Mouse (Mus musculus) heart, embryonic 15.5 days (tissue): ENCODE results near the gene Mrpl10. TPM values are rescaled to one million over a fixed set of nuclear protein-coding genes. Genes with fewer than 3 reads are reported as not detected.

Source experiments
- ATAC-seq: fragments of 200-750 bp; cut with Nextera tagmentation; replicated peaks from 2 replicates; pipeline ENCODE4 v1.8.0; 2017; ENCODE audit warnings: low read depth, moderate TSS enrichment; ENCODE audit not compliant: insufficient number of reproducible peaks, insufficient read depth, low FRiP score
- H3K27ac ChIP-seq: fragments of 300-500 bp; sonication (generic); 2 replicates; pipeline ENCODE4 v1.5.1; 2015; ENCODE audit warnings: mild to moderate bottlenecking, inconsistent platforms
- H3K27me3 ChIP-seq: fragments of 300-500 bp; sonication (generic); 2 replicates; pipeline ENCODE4 v1.6.1; 2015; ENCODE audit warnings: inconsistent platforms
- H3K36me3 ChIP-seq: fragments of 300-500 bp; sonication (generic); 2 replicates; pipeline ENCODE4 v1.6.1; 2015; ENCODE audit warnings: mild to moderate bottlenecking, inconsistent platforms
- H3K4me1 ChIP-seq: fragments of 300-500 bp; sonication (generic); replicated peaks from 2 replicates; pipeline ENCODE4 v1.6.1; 2015; ENCODE audit warnings: inconsistent platforms
- H3K4me2 ChIP-seq: fragments of 300-500 bp; sonication (generic); 2 replicates; pipeline ENCODE4 v1.6.1; 2015; ENCODE audit warnings: inconsistent platforms, mild to moderate bottlenecking, moderate library complexity
- H3K4me3 ChIP-seq: fragments of 300-500 bp; sonication (generic); 2 replicates; pipeline ENCODE4 v1.5.1; 2015; ENCODE audit warnings: mild to moderate bottlenecking, inconsistent platforms
- H3K9ac ChIP-seq: fragments of 300-500 bp; sonication (generic); 2 replicates; pipeline ENCODE4 v1.6.1; 2015; ENCODE audit warnings: mild to moderate bottlenecking, inconsistent platforms
- H3K9me3 ChIP-seq: fragments of 300-500 bp; sonication (generic); replicated peaks from 2 replicates; pipeline ENCODE4 v1.6.1; 2016; ENCODE audit warnings: inconsistent platforms
- WGBS: fragments of 180-500 bp; shearing (Covaris S2); methylation state at CpG from one replicate; pipeline ENCODE4 v1.1.7; 2015; ENCODE audit warnings: mixed read lengths; 5-methylcytosine and 5-hydroxymethylcytosine counted together
- polyA plus RNA-seq: library from polyadenylated mRNA; unstranded; fragments of >200 nt; fragmentation: Nextera tagmentation; extraction: Ambion mirVana; gene quantifications from 2 replicates; pipeline ENCODE4 v1.2.1, GENCODE M21; 2015

Gene Mrpl10
- polyA plus RNA-seq, 1 experiment from 2014 or later, result 61.1 TPM

GRCm38 (mm10) chr11:97030426-97030825, 10.9 kb upstream of the Mrpl10 start:
- peak overlapping the region; percentile 85 for H3K27ac ChIP-seq
- peak overlapping the region; percentile 81 for H3K9ac ChIP-seq
- ATAC-seq, result no peak
- H3K27me3 ChIP-seq, result peaks cover 4% of the 10 kb centered on the region
- peak overlapping the region; percentile 75 for H3K4me2 ChIP-seq
- peaks cover 20% of the 10 kb centered on the region for H3K4me1 ChIP-seq
- 18% methylated on average over 15 of the region's 15 CpGs for WGBS
- peak overlapping the region; percentile 84 for H3K4me3 ChIP-seq
- H3K9me3 ChIP-seq, result no peaks in the 10 kb centered on the region
- H3K36me3 ChIP-seq, result no peaks in the 10 kb centered on the region; the same call in 1 of the 2 replicates

DNA sequence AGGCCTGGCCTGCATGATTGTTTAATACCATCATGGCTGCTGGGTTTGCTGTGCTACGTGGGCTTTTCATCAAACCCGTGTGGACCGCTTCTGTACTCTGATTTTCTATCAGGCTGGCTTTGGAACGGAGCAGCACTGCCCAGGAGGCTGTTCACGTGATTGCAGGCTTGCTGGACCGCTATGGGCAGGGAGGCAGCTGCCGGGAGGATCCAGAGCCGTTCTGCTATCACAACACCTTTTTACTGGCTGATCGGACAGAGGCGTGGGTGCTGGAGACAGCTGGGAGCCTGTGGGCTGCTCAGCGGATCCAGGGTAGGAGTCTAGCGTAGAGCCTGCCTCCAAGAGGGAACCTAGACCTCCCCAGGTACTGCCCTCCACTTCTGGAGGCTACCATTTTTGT, 9.4 kb upstream of the Mrpl10 start:
- Histone ChIP-seq H3K36me3 (no peaks in the 10 kb centered on the region; the same call in 1 of the 2 replicates), H3K9me3 (no peaks in the 10 kb centered on the region), H3K4me2 (no peak overlapping the region), H3K4me1 (peaks cover 12% of the 10 kb centered on the region), H3K27ac (no peak overlapping the region), H3K9ac (no peak overlapping the region), H3K4me3 (no peak overlapping the region), H3K27me3 (no peaks in the 10 kb centered on the region)
- no peak for ATAC-seq
- 59% methylated on average over 12 of the region's 12 CpGs for WGBS

- Histone ChIP-seq H3K4me1 (peaks cover 12% of the 10 kb centered on the region), H3K36me3 (no peaks in the 10 kb centered on the region; the same call in 1 of the 2 replicates), H3K27ac (no peak overlapping the region), H3K27me3 (no peaks in the 10 kb centered on the region), H3K4me3 (no peak overlapping the region), H3K9ac (no peak overlapping the region), H3K4me2 (no peak overlapping the region), H3K9me3 (no peaks in the 10 kb centered on the region)
- WGBS, result 87% methylated on average over 4 of the region's 4 CpGs
- no peak for ATAC-seq
Measured at GRCm38 (mm10) chr11:97032499-97032898, 8.9 kb upstream of the Mrpl10 start.

- 80% methylated on average over 4 of the region's 4 CpGs for WGBS
- Histone ChIP-seq H3K9ac (no peak overlapping the region), H3K27me3 (no peaks in the 10 kb centered on the region), H3K36me3 (no peaks in the 10 kb centered on the region; the same call in 1 of the 2 replicates), H3K27ac (no peak overlapping the region), H3K4me3 (no peak overlapping the region), H3K4me2 (no peak overlapping the region), H3K4me1 (peaks cover 12% of the 10 kb centered on the region), H3K9me3 (no peaks in the 10 kb centered on the region)
- no peak for ATAC-seq
Measured at GRCm38 (mm10) chr11:97033781-97034180, 7.6 kb upstream of the Mrpl10 start.

- 64% methylated on average over 5 of the region's 5 CpGs for WGBS
- H3K27ac ChIP-seq, result no peak overlapping the region
- no peak overlapping the region for H3K4me2 ChIP-seq
- H3K9me3 ChIP-seq, result no peaks in the 10 kb centered on the region
- H3K36me3 ChIP-seq, result no peaks in the 10 kb centered on the region; the same call in 1 of the 2 replicates
- no peak overlapping the region for H3K4me3 ChIP-seq
- no peak overlapping the region for H3K9ac ChIP-seq
- ATAC-seq, result no peak
- H3K4me1 ChIP-seq, result peaks cover 7% of the 10 kb centered on the region; the same call in 1 of the 2 replicates
- no peaks in the 10 kb centered on the region for H3K27me3 ChIP-seq
Measured at GRCm38 (mm10) chr11:97036141-97036540, 5.2 kb upstream of the Mrpl10 start.

DNA sequence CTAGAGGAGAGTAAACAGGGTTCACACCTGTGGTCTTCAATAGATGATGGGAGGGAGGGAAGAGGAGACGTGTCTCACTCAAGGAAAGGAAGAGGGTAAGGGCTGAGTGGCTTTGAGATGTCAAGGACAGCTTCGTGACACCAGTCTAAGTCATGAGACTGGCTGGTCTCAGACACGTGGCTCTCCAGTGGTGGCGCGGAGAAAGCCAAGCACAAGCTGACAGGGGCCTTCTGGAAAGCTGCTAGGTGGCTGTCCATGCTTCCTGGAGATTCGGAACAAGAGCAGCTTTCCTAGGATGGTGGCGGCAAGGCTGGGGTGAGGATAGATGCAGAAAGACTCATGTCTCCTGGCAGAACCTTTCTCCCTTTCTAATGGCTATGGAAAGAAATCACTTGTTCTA, 2.5 kb upstream of the Mrpl10 start:
- Histone ChIP-seq H3K9ac (no peak overlapping the region), H3K27ac (no peak overlapping the region), H3K36me3 (no peaks in the 10 kb centered on the region; the same call in 1 of the 2 replicates), H3K4me3 (no peak overlapping the region), H3K9me3 (no peaks in the 10 kb centered on the region), H3K4me2 (no peak overlapping the region), H3K4me1 (peaks cover 13% of the 10 kb centered on the region), H3K27me3 (no peaks in the 10 kb centered on the region)
- WGBS, result 55% methylated on average over 7 of the region's 7 CpGs
- ATAC-seq, result no peak

- Histone ChIP-seq H3K4me2 (peak overlapping the region; percentile 95), H3K36me3 (peaks cover 8% of the 10 kb centered on the region; the same call in 1 of the 2 replicates), H3K9me3 (no peaks in the 10 kb centered on the region), H3K4me3 (peak overlapping the region; percentile 94), H3K27me3 (no peaks in the 10 kb centered on the region), H3K4me1 (peaks cover 13% of the 10 kb centered on the region), H3K27ac (no peak overlapping the region), H3K9ac (peak overlapping the region; percentile 49; the same call in 1 of the 2 replicates)
- WGBS, result 36% methylated on average over 12 of the region's 12 CpGs
- no peak for ATAC-seq
Measured at GRCm38 (mm10) chr11:97040301-97041021, 899 bp upstream of the Mrpl10 start.

DNA sequence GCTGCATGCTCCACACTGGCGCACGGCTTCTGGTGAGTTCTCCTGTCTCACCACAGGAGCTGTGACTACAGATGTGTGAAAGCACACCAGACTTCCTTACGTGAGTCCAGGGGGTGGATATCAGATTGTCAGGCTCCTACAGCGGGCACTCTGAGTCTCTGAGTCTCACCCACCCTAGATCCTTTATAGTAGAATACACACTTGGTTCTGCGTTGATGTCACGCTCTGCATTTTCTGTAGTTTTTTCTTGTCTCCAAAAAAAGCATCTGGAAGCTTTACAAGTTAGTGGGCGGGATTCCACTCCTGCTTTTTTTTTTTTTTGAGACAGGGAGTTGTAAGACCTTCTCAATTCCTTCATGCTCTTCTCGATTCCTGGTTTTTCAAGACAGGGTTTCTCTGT, 3.5 kb downstream of the Mrpl10 start:
- Histone ChIP-seq H3K27me3 (no peaks in the 10 kb centered on the region), H3K27ac (no peak overlapping the region), H3K36me3 (peaks cover 11% of the 10 kb centered on the region), H3K4me2 (no peak overlapping the region), H3K9me3 (no peaks in the 10 kb centered on the region), H3K9ac (no peak overlapping the region), H3K4me1 (peaks cover 13% of the 10 kb centered on the region), H3K4me3 (no peak overlapping the region)
- 91% methylated on average over 8 of the region's 8 CpGs for WGBS
- no peak for ATAC-seq

- H3K36me3 ChIP-seq, result peaks cover 11% of the 10 kb centered on the region
- H3K4me3 ChIP-seq, result no peak overlapping the region
- 81% methylated on average over 7 of the region's 7 CpGs for WGBS
- peaks cover 17% of the 10 kb centered on the region for H3K4me1 ChIP-seq
- H3K9me3 ChIP-seq, result no peaks in the 10 kb centered on the region
- ATAC-seq, result no peak
- no peaks in the 10 kb centered on the region for H3K27me3 ChIP-seq
- H3K4me2 ChIP-seq, result no peak overlapping the region
- no peak overlapping the region for H3K27ac ChIP-seq
- no peak overlapping the region for H3K9ac ChIP-seq
Measured at GRCm38 (mm10) chr11:97045861-97046260, 4.5 kb downstream of the Mrpl10 start.

GRCm38 (mm10) chr11:97048090-97048650, 6.8 kb downstream of the Mrpl10 start:
- Histone ChIP-seq H3K9ac (no peak overlapping the region), H3K4me3 (no peak overlapping the region), H3K27me3 (no peaks in the 10 kb centered on the region), H3K4me1 (peaks cover 24% of the 10 kb centered on the region), H3K9me3 (no peaks in the 10 kb centered on the region), H3K36me3 (peaks cover 11% of the 10 kb centered on the region), H3K27ac (no peak overlapping the region), H3K4me2 (no peak overlapping the region)
- ATAC-seq, result no peak
- 68% methylated on average over 8 of the region's 8 CpGs for WGBS

- no peaks in the 10 kb centered on the region for H3K27me3 ChIP-seq
- 78% methylated on average over 6 of the region's 6 CpGs for WGBS
- ATAC-seq, result no peak
- H3K4me3 ChIP-seq, result no peak overlapping the region
- H3K4me2 ChIP-seq, result no peak overlapping the region
- peaks cover 21% of the 10 kb centered on the region for H3K36me3 ChIP-seq
- no peak overlapping the region; the same call in 1 of the 2 replicates for H3K9ac ChIP-seq
- peaks cover 24% of the 10 kb centered on the region for H3K4me1 ChIP-seq
- no peaks in the 10 kb centered on the region for H3K9me3 ChIP-seq
- H3K27ac ChIP-seq, result no peak overlapping the region
Measured at GRCm38 (mm10) chr11:97049492-97050085, 8.2 kb downstream of the Mrpl10 start.
